Mouse (Mus musculus) kidney, adult 2 months (tissue): ENCODE data around the gene Rnf169.

ENCODE experiments used
- CTCF ChIP-seq: fragments of 200-500 bp; conservative IDR thresholded peaks from 2 replicates; pipeline ENCODE4 v1.5.1; 2011; ENCODE audit warnings: low read depth, mild to moderate bottlenecking, control low read depth, low read length, moderate library complexity, mixed read lengths; ENCODE audit not compliant: insufficient read depth, insufficient read length
- POLR2A ChIP-seq: fragments of 200-500 bp; IDR thresholded peaks from one replicate; pipeline ENCODE4 v1.6.1; 2011; ENCODE audit warnings: low read depth, low read length, control low read depth

DNA sequence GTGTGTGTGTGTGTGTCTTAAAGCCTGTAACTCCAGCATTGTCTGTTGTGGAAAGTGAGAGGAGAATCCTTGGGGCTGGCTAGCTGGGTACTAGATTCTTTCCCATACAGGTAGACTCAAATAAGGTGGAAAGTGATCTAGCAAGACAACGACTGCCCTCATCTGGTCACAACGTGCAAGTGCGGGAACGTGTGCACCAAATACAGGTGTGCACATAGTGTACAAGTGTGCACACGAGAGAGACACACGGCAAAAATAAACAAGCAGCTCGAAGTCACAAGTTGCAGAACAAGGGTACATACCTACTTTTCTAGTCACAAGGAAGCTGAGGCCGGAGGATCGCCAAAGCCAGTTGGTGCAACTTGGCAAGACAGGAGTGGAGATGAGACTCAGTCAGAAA is 23.5 kb upstream of the Rnf169 start:
- no peak for TF ChIP-seq POLR2A
- TF ChIP-seq CTCF, result peak; percentile 77
